Mouse (Mus musculus): Measurements from ENCODE around the gene Cby1.

The Cby1 gene

GRCm38 (mm10) chr15:79681973-79682372 lies 23.0 kb downstream of the Cby1 start:
- no peak for DNase-seq

- DNase-seq: no peak
These were observed 24.1 kb downstream of the Cby1 start for GRCm38 (mm10) chr15:79683146-79683545.

GRCm38 (mm10) chr15:79683707-79684465 lies 24.9 kb downstream of the Cby1 start:
- DNase-seq: no peak

GRCm38 (mm10) chr15:79684616-79685015 lies 25.6 kb downstream of the Cby1 start:
- DNase-seq: no peak

- DNase-seq: no peak
These were observed 26.2 kb downstream of the Cby1 start for GRCm38 (mm10) chr15:79685141-79685641.

DNA sequence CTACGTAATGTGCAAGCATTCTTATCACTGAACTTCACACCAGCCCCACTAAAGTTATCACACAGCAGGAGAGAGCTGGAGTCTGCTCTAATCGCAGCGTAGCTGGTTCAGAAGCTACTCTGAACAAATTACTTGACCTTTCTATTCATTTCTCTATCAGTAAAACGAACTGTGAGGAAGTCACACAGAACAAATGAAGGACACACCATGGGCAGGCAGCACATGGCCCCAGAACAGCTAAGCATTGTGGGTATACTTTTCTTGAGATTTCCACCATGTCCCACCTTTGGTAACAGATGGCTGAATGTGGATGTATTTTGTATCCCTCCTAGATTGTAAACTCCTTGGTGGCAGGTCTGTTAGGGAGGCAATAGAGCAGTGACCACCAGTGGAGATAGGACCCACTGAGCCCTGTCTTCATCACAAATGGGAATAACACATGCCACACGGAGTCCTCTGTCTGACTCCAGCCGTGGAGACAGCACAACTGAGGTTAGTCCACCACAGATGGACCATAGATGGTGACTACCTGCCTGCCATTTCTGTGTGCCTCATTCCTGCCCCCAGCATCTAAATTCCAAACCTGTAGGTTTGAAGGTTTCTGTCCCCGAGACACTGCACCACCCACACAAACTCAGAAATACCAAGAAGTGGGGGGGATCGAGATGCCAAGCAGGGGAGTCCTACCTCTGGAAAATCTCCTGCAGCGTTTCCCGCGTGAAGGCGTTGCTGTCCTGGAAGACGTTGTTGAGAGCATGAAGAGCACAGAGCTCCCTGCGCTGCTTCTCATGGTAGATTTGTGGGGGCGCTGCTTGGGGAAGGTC lies 27.3 kb downstream of the Cby1 start:
- no peak for DNase-seq

GRCm38 (mm10) chr15:79687175-79687574 lies 28.2 kb downstream of the Cby1 start:
- no peak for DNase-seq

GRCm38 (mm10) chr15:79687646-79688267 lies 28.8 kb downstream of the Cby1 start, which contains the start of gene Josd1:
TSS of gene Josd1 (minus strand) at chr15:79687919.
- DNase-seq: peak; percentile 95 to 98

DNA sequence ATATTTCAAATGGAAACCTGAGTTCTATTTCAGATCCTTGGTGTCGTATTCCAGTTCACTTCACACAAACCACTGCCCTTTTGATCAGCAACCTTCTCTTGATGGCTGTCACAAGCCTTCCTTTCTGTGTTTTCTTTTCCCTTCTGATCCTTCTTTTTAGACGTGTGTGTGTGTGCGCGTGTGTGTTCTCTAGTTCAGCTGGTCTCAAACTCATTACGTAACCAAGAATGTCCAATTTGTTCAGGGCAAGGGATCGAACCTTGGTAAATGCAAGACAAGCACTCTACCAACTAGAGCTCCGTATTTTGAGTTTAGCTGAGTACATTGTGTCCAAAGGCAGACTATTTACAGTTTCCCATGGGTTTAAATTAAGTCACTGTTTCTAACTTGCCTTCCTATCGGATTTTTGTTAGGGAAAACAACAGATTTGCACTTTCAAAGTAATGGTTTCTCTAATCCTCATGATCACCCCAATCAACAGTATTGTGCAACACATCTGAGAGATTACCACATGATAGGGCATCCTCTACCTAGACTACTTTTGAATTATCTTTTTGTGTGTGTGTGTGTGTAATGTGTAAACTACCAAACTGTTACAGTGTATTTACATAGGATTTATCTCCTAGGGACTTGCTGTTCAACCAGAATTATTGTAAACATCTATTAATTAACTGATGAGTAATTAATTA lies 29.4 kb downstream of the Cby1 start:
- DNase-seq: no peak

GRCm38 (mm10) chr15:79689662-79690425 lies 30.8 kb downstream of the Cby1 start:
- DNase-seq: no peak

- DNase-seq: peak; percentile 88 to 92
These were observed 31.5 kb downstream of the Cby1 start, which contains the start of gene Gtpbp1 for GRCm38 (mm10) chr15:79690426-79691022. TSS of gene Gtpbp1 (plus strand) at chr15:79690845.

DNA sequence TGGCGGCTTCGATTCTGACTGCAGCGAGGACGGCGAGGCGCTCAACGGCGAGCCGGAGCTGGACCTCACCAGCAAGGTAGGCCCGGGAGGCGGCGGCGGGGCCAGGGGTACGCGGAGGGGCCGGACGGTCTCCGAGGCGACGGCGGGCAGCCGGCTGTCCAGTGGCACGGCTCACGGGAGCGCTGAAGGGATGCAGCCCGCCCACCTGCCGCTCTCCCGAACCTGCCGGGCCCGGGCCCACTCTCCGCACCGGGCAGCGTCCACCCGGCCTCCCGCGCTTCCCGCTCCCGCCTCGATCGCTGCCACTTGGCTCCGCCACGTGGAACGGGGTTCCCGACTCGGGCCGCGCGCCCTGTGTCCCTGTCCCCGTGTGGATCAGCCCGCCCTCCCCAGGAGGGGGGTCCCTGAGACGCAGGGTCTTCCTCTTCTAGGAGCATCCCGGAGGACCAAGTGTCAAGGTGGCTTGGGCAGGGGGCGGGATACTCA lies 32.1 kb downstream of the Cby1 start:
- peak in 1 of 2 experiments; percentile 45 for DNase-seq

GRCm38 (mm10) chr15:79692334-79692733 lies 33.3 kb downstream of the Cby1 start:
- no peak for DNase-seq

DNA sequence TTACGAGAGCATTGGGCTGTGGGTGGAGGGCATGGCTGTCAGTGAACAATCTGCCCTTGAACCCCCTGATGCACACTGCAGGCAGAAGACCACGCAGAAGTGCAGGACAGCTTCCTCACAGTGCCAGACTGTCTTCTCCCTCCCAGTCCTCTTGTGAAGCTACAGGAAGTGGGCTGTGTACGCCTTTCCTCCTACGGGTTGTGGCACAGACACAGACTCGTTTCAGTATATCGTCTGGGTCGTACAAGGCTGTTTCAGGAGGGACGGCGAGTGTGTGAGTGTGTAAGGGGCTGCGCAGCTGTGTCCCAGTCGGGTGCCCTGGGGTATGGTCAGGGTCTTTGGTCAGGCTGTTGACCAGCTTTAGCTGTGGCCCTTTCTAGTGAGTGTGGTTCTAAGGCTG lies 34.7 kb downstream of the Cby1 start:
- DNase-seq: peak in 1 of 2 experiments; percentile 22

GRCm38 (mm10) chr15:79694512-79694911 lies 35.5 kb downstream of the Cby1 start:
- no peak for DNase-seq

DNA sequence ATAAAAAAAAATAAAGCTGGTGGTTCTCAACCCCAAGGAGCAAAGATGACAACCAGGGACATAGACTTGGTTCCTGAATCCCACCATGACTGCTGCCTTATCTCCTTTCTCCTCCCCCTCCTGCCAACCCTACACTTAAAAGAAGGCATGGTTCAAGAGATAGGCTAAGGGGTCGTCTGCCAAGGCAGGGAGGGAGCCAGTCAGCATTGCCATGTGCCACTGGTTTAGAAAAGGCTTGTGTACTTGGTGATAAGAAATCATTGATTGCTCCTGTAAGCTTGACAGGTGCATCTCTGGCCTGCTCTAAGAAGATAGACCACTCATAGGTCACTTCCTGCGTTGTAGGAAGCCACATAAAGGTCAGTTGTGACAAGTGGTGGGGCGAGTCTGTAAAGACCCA lies 36.5 kb downstream of the Cby1 start:
- DNase-seq: no peak

DNA sequence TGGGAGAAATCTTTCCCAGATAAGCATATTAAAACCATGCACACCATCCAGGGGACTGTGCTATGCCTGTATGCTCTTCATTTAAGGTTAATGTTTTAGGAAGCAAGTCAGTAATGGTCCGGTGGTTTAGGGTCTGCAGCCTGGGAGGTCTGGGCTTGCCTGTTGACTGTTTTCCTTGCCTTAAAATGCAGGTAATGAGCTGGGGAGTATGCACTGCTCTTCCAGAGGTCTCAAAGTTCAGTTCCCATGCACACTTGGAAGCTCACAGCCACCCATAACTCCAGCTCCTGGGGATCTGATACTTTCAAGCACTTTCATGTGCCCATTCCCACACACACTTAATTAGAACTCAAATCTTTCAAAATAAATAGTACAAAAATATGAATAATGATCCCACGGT lies 37.5 kb downstream of the Cby1 start:
- no peak for DNase-seq

DNA sequence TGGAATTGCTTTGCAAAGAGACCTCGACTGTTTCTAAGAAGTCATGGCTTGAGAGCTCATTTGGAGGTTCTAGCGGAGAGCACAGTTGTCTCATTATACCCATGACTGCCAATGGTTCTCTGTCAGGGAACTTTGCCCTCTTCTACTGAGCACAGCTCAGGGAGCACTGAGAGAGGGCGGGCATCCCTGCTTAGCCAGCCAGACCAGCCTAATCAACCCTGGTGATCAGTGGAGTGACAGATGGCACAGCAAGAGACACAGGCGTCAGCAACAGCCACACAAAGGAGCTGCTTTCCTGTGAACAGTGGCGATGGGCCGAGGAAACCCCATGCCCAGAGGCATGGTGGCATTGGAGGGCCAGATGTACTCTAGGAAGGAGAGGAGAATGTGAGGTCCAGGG lies 38.0 kb downstream of the Cby1 start:
- DNase-seq: no peak

DNA sequence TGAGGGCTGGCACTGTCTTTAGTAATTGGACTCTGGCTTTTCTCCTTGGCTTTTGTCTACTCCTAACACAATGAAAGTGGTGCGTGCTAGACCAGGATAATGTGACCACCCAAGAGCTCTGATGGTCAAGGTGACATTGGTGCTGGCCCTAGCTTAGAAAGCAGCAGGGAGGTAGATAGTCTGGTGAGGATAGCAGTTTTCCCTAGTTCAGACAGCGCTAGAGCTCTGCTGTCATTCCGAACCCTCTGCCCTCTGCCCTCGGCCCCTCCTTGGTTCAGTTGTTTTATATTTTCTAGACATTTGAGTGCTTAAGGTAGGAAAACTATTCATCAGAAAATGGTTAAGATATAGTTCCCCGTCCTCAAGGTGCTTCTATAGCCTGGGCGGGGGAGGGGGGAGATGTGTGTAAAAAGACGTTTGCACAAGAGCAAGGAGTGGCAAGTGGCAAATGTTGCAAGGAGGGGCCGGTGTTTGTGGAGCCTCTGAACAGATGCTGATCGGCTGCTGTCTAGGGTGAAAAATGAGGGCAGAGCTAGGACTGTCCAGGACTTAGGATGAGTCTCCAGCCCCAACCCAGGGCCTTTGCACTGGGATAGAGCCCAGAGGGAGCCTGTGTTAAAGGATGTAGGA lies 38.7 kb downstream of the Cby1 start:
- no peak for DNase-seq

- no peak for DNase-seq
These were observed 47.7 kb downstream of the Cby1 start for GRCm38 (mm10) chr15:79706603-79707214.
